Mouse (Mus musculus) lung, postnatal 36 days (tissue): ENCODE data around the gene Cpne5.
A peak's percentile ranks its signal among the peaks of the same experiment; 100 is the strongest.

ENCODE experiments used
- DNase-seq: peaks from one replicate; pipeline ENCODE4 v3.0.0; 2022; ENCODE audit warnings: mixed read lengths

Cpne5 gene

DNA sequence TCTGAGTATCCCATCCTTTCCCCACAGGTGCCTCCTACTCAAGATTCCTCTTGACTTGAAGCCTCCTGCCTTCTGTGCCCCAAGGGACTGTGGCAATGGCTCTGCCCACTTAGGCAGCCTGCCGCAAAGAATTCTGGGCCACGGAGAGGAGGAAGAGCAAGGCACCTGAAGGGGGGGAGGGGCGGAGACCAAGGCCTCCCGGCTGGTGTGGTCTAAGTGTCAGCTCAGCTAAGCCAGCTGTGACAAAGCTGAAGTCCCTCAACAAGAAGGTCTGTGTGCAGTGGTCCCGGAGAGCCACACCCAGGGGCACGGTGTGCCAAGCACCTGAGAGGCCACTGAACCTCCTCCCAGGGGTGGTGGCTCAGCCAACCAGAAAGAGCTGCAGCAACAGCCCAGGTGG is 70.6 kb downstream of the Cpne5 start:
- peak; percentile 76 for DNase-seq

DNA sequence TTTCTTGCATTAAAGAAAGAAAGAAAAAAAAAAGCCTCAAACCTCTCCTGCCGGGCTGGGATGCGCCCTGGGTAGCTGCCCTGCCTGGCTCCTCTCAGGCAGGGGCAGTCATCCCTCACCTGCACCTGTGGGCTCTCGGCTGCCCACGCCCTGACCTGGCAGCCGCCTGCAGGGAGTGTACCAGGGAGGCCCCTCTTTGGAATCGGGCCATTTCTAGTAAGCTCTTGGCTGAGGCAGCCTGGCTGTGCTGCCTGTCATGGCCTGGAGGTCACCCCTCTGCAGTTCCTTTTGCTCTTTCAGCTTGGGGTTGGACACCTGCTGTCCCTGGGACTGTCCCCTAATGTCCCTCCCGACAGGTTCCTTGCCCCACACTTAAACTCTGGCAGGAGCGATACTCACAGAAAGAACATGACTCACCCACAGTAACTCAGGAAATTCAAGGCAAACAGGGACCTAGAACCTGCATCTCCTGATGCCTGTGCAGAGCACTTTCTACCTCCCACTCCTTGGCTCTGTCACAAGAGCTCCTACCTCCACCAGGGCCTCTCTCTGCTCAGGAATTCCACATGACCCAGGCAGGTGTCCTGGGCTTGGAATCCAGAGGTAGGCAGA is 71.9 kb downstream of the Cpne5 start:
- DNase-seq: no peak

DNA sequence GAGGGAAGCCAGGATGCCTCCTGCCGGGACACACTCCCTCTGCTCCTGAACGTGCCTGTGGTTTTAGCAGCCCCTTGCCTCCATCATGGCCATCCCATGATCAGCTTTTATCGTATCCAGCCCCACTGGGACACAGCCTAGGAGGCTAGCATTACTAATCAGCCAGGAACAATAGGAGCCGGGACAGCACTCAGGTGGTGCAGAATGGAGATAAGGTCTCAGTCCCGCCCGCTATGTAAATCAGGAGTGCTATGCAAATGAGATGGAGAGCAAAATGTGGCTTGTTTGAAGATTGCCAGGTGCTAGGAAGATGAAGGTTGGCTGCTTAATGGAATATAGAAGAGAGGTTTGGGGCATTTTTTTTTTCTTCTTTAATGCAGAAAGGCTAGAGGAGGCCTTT is 72.5 kb downstream of the Cpne5 start:
- DNase-seq: no peak

DNA sequence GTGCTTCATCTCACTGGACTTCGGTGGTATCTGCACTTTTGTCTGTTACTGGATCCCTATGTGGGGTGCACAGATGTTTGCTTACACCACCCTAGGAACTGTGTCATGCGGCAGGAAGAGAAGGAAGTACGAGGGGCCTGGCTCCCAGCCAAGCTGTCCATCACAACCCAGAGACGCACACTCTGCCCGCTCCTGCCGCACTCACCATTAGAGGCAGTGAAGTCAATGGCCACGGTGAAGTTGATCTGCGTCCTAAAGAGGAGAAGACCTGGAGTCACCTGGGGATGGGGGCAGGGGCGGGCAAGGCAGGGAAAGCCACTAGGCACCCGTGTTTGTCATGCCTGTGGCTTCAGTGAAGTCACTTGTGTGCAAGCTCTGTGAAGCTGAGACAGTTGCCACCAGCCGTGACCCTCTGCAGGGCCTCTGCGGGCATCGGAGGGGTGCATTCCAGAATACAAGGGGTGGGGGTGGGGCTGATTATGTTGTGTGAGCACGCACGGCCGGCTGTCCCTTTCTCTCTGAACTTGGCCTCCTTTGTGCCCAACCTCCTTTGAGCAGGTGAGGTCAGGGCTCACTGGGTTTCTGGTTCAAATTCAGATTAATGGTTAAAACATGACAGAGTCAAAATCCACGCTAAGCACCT is 73.4 kb downstream of the Cpne5 start:
- peak; percentile 81 for DNase-seq

DNA sequence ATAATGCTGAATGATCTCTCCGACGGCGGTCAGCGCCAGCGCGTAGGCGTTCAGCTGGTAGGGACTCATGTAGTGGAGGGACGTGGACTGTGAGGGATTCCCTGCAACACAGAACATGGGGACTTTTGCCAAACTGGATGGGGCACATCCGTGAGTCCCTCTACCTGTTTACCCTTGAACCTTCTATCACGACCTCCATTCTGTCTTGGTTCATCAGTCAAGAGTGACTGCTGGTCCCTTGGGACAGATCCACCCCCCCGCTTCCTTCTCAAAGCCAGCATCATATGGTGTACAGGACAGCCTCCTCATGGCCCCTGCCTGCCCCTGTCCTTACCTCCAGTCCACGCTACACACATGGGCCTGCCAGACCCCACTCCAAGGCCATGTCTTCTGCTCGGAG is 75.6 kb downstream of the Cpne5 start:
- DNase-seq: no peak

DNA sequence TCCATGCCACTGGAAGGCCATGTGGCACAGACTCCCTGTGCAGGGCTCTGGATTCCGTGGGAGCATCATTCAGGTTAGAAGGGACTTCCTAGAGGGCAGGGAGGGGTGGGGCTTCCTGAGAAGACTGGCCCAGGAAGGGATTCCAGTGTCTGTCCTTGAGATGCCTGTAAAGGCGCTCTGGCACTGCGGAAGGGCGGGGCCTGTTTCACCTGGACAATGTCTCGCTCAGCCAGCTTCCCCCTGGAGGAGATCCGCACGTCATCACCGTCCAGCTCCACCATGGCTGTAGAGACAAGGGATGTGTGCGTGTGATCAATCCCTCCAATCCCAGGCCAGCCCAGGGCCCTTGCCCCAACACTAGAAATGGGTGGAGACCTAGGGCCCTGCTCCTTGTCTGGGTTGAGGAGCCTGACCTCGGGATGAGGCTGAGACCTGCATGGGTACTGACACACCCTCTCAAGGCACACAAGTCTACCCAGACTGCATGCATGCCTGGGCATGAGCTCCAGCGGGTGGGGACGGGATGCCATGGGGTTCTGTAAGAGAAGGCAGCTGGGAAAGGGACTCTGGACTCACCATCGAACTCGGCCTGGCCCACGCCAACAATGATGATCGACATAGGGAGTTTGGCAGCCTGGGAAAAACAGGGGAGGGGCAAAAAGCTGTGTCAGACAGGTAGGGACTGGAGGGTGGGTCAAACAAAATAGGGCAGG is 78.1 kb downstream of the Cpne5 start:
- DNase-seq: no peak

DNA sequence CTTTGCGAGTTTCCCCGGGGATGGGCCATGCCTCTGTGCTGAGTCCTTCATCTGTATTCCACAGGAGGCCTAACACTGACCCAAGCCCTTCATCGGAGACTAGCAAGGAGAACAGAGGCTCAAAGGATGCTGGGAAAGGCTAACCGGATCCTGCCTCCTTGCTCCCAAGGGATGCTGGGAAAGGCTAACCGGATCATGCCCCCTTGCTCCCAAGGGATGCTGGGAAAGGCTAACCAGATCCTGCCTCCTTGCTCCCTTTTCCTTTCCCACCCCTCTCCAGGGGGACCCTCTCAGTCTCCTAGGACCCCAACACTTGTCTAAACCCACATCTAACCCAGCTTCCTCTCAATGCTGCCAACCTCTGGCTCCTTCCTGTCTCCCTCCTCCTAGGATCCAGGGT is 78.6 kb downstream of the Cpne5 start:
- DNase-seq: no peak

DNA sequence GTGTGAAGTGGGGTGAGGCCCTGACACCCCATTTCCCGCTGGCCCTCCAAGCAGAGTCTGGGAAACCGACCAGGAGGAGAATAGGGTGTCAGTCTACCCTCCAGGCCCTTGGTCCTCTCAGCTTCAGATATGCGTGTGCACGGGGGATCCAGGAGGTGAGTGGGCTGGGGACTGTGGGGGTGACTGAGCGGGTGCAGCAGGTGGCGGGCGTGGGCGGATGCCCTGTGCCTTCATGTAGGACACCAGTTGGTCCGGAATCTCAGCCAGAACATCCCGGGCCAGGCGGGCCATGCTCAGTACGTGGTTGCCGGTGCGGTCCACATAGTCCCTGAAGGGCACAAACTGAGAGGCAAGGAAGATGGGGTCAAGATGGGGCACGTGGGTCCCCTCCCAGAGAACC is 79.1 kb downstream of the Cpne5 start:
- DNase-seq: no peak

DNA sequence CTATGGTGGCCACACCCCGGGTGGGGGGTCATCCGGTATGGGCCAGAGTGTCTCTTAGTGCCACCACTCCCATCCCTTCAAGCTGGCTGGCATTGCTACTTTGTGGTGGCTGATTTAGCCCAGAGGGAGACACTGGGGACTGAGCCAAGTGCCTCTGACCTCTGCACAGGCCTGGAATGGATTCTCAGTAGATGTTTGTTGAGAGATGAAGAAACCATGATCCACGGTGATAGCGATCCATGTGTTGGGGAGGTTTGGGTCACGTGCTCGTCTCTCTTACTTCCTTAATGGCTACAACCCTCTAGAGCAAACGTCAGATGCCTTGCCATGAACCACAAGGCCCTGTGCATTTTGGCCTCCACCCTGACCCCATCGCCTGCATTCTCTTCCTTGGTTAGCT is 81.1 kb downstream of the Cpne5 start:
- DNase-seq: peak; percentile 67

DNA sequence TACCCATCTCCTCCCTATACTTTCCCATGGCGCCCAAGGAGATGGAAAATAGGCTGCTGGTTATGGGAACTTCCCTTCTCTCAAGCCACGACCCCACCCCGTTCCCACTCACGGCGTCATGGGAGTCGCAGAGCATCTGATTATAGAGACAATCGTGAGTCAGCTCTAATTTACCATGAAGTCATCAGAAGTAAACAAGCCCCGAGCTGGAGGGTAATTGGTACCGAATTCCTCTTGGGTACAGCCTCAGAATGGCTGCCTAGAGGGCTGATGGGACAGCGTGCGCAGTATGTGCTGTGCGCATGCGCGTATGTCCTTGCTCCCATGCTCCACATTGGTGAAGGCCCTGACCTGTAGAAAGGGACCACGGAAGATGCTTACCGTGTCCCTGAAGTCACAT is 81.6 kb downstream of the Cpne5 start:
- DNase-seq: no peak

DNA sequence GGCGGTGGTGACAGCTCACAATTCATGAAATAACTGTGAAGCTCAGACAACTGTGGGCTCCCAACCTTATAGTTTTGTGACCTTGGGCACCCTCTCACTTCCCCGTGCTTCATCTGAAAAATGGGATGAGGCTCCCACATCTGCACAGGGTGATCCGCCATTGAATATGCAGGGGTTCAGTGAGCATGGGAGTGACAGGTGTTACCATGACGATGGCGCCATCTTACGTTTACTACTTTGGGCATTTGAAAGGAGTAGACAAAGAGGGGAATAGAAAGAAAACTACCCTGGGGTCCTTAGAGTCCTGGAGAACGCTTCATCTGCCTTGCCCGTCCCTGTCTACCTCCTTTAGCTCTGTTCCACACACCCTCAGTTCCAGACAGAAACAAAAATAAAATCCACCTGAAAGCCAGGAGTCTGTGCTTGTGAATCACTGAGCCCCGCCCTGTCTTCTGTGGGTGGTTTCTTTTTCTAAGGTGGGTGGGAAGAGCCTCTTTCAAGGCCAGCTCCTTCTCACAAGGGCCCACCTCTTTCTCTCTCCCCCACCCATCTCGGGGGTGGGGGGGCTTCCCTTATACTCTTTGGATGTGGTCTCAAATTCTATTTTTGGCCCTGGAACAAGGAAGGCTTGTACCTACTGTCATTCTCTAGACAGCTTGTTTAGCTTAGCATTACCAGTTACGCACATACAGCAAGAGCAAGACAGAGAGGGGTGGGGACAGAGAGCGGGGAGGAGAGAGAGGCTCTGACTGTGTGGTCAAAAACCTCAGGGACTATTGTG is 82.4 kb downstream of the Cpne5 start:
- DNase-seq: no peak

DNA sequence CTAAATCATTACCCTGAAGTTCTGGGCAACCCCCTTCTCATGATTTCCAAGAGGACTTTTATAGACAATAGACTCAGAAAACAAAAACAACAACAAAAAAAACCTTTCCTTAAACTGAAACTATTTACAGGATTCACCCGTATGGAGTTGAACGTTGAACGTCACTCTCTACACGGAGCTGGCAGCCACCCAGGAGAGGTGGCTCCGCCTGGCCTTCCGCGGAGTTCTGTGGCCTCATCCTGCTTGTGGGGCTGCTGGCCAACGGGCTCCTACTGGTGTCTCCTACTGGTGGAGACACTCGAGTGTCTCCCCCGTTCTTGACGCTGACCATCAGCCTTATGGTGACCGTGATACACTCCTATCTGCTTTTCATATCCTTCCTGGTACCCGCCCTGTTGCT is 83.7 kb downstream of the Cpne5 start:
- no peak for DNase-seq

DNA sequence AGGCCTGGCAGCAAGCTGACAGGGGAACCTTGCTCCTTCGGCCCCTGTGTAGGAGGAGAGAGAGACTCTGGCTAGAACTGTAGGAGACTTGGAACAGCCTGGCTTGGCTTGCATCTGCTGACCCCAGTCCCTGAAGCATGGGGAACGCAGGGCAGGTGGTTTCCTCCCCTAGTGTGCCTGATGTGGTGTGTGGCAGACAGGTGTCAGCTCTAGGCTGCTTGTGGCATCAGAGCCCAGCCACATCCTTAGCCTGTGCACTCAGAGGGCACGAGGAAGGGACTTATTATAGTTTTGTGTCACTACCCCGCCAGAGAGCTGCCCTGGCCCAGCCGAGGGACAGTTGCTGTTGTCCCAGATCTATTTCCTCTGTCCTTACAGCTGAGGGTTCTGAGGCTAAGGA is 85.4 kb downstream of the Cpne5 start:
- no peak for DNase-seq

DNA sequence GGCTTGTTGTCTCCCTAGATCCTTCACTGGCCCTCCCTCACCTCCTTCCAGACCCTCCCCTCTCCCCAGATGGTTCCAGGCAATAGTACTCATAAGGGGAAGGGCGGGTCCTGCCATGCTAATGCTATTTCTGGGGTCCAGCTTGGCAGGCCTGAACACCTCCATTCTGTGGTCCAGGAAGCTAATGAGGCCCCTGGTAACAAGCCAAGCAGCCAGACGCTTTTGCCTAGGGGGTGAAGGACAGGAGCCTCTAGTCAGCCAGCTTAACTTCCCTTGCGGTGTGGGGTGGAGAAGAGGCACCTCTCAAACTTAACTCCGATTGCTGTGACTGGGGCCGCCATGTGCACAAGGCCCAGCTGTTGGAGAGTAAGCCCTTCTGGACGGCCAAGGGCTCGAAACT is 88.2 kb downstream of the Cpne5 start:
- DNase-seq: no peak

DNA sequence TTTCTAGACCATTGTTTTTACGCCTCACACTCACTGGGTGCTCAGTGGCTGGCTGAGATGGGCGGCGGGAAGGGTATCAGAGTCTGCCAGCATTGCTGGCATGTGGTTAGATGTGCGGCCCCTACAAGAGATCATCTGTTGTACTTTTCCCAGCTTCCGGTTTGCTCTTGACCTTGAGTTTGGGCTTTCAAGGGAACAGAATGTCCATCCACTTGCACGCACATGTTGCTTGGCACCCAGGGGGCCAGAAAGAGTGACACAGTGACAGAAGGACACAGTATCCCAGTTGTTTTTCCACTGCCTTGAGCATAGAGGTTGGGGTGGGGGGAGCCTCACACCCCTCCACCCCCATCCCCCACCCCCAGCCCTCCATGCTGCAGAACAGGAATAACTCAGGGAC is 90.2 kb downstream of the Cpne5 start:
- no peak for DNase-seq

DNA sequence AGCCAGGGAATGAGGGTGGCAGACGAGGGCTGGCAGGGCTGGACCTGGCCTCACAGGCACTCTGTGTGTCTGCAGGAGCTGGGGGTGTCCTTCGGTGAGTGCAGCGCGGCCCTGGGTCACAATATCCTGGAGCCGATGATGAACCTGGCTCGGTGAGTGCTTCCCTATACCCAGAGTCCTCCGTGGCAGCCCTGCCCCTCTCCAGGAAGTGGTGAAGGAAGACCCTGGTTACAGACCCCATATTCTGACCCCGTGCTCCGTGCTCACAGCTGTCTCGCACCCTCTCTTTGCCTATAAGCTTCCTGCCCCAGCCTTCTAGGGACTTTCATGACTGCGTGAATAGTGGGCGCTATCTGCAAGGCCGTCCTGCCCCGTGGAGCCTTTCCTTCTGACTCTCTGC is 90.7 kb downstream of the Cpne5 start:
- DNase-seq: no peak

DNA sequence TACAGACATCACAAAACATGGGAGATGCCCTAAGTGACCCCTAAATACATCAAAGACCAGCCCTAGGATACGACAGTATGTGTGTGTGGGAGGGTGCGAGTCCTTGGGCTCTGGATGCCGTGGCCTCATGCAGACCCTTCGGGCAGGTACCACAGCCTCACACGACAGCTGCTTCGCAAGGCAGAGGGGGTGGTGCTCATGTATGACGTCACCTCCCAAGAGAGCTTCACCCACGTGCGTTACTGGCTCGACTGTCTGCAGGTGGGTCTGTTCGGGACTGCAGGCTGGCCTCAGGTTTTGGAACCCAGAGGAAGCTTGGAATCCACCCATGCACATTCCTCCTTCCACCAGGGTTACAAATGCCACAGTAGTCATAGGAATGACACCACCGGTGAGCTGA is 92.9 kb downstream of the Cpne5 start:
- DNase-seq: no peak

DNA sequence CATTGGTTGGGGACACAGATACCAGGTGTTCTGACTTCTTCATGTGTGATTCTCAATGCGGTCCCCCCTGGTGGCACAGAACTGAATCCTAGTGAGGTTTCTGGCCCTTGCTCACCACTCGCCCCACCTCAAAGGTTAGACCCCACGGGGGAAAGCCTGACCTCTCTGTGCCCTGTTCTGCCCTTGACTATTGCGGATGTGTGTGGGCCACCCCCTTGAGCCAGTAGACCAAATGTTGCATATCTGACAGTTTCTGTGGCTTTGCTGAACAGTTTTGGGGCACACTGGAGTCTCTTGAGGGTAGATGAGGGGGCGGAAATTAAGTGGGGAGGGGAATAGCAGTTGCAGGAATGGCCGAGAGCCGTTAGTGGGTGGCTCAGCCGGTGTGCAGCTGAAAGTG is 94.7 kb downstream of the Cpne5 start:
- DNase-seq: no peak

DNA sequence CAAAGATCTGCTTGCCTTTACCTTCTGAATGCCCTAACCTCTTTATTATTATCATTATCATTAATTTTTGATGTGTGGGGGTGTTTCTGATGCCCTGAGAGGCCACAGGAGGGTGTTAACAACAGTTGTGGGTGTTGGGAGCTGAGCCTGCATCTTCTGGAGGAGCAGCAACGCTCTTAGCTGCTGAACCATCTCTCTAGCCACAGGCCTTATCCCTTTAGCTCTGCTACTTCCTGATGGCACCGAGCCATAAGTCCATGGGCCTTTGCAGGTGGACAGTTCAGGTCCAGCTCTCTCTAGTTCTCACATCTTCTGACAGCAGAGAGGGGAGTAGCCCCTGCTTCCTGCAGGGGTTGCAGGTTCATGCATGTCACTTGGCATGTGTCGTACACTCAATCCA is 96.4 kb downstream of the Cpne5 start:
- no peak for DNase-seq

DNA sequence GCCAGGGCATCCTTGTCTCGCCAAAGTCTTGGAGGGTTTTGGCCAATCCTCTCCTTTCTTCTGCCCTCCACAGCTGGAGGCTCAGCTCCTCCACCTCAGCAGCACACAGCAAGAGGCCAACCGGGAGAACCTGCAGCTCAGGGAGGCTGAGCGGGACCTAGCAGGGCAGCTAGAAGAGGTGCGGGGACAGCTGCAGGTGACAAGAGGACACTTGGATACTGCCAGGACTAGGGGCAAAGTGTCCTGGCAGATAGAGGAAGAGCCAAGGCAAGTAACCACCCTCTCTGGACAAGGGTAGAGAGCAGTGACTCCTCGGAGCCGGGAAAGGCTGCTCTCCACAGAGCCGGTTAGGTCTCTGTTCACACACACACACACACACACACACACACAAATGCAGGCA is 100.1 kb downstream of the Cpne5 start:
- no peak for DNase-seq

DNA sequence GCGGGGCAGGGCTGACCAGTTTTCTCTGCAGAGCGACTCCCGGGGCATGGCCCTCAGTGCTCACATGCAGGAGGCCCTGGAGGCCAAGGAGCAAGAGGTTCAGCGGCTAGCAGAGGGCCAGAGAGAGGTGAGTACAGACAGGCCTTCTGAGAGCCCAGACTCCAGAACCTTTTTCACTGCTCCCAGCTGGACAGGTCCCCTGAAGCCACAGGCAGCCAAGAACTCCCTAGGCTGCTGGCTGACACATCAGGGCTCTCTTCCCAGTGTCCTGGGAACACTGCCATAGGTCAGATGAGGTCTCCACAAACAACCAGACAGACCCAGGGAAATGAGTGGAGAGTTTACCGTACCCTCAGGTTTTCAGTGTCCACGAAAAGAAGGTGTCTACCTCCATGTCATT is 101.7 kb downstream of the Cpne5 start:
- peak; percentile 73 for DNase-seq

DNA sequence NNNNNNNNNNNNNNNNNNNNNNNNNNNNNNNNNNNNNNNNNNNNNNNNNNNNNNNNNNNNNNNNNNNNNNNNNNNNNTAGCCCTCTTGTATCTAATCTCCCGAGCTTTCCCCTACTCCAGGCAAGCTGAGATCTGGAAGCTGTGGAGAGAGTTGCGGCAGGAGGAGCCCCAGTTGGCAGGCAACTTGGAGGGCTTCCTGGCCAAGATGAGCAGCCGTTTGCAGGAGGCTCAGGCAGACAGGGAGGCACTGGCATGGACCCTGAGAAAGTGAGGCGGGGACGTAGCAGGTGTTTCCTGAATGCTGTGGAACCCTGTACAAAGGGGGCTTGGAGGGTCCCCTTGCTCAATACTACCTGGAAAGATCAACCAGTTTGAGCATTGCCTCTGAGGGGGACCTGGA is 102.9 kb downstream of the Cpne5 start:
- DNase-seq: no peak

DNA sequence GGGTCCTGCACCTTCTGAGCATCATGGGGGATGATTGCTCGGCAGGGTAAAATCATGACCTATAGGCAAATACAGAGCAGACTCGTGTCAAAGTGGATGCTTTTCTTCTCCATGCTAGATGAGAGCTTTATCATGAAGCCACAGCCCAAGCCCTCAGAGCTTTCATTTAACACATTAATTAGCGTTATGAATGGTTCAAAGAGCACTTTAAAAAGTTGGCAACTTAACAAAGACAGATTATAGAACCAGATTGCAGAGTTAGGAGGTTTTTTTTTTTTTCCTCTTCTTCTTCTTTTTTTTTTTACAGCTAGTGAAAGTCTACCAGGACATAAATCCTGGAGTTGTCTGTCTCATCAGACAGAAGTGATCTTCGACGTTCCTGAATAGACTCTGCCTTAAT is 108.6 kb downstream of the Cpne5 start:
- no peak for DNase-seq

DNA sequence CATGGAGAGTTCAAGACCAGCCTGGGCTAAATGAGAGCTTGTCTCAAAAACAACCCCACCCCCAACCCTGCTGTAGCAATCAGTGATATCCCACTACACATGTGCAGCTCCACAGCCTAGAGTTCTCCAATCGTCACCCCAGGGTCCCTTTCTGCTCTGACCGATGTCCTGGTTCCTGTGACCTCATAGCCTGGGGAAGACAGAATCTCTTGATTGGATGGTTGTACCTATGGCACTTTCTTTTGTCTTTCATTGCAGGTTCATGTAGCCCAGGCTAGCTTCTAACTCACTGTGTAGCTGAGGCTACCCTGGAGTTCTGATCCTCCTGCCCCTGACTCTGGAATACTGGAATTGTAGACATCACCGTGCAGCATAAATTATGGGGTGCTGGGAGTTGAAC is 111.4 kb downstream of the Cpne5 start:
- DNase-seq: no peak
